Mouse (Mus musculus): ENCODE data around the gene Asic4. TPM values are rescaled to one million over a fixed set of nuclear protein-coding genes. Genes with fewer than 3 reads are reported as not detected.
A peak's percentile ranks its signal among the peaks of the same experiment; 100 is the strongest.

The Asic4 gene
- polyA plus RNA-seq (2014; fragmentation: Nextera tagmentation; extraction: Ambion mirVana), result 0.11 TPM in 2 replicates

- WGBS (ENCODE audit: insufficient replicate concordance), result 1% methylated on average over 34 of the region's 35 CpGs
- no peaks in the 10 kb centered on the region for H3K9me3 ChIP-seq (replicated peaks; ENCODE audit: control insufficient read depth, low read length)
- H3K9ac ChIP-seq (ENCODE audit: low read depth, low read length), result peak within 1 kb of the TSS; percentile 13; the same call in 1 of the 2 replicates
- peaks cover 77% of the 10 kb centered on the region for H3K27me3 ChIP-seq (ENCODE audit: control insufficient read depth, insufficient read depth, low read length)
- H3K36me3 ChIP-seq (ENCODE audit: control insufficient read depth, insufficient read depth, low read length), result no peaks in the 10 kb centered on the region
- H3K27ac ChIP-seq (ENCODE audit: low read depth, low read length), result no peak within 1 kb of the TSS
- peak within 1 kb of the TSS; percentile 37 for H3K4me3 ChIP-seq (ENCODE audit: low read depth, low read length)
- peaks cover 59% of the 10 kb centered on the region for H3K4me1 ChIP-seq (ENCODE audit: control insufficient read depth, insufficient read depth, low read length)
- no peak for ATAC-seq (replicated peaks; ENCODE audit: insufficient number of reproducible peaks, low FRiP score, low TSS enrichment)
- peak within 1 kb of the TSS; percentile 70 for H3K4me2 ChIP-seq
These were observed at the start of gene Asic4 for GRCm38 (mm10) chr1:75450314-75451005. Asic4 (plus strand) TSS chr1:75450436.

- Histone ChIP-seq H3K27me3 (ENCODE audit: control insufficient read depth, insufficient read depth, low read length) (no peaks in the 10 kb centered on the region), H3K27ac (ENCODE audit: low read depth, low read length) (peak overlapping the region; percentile 99), H3K4me1 (ENCODE audit: control insufficient read depth, insufficient read depth, low read length) (peaks cover 53% of the 10 kb centered on the region), H3K36me3 (ENCODE audit: control insufficient read depth, insufficient read depth, low read length) (peaks cover 36% of the 10 kb centered on the region), H3K9me3 (replicated peaks; ENCODE audit: control insufficient read depth, low read length) (no peaks in the 10 kb centered on the region), H3K9ac (ENCODE audit: low read depth, low read length) (peak overlapping the region; percentile 73), H3K4me2 (peak overlapping the region; percentile 72), H3K4me3 (ENCODE audit: low read depth, low read length) (peak overlapping the region; percentile 52)
- ATAC-seq (replicated peaks; ENCODE audit: insufficient number of reproducible peaks, low FRiP score, low TSS enrichment), result no peak
- 27% methylated on average over 6 of the region's 6 CpGs for WGBS (ENCODE audit: insufficient replicate concordance)
These were observed 49.6 kb upstream of the Asic4 start for GRCm38 (mm10) chr1:75400493-75401115.

GRCm38 (mm10) chr1:75405547-75405946 is 44.7 kb upstream of the Asic4 start:
- H3K27ac ChIP-seq (ENCODE audit: low read depth, low read length), result no peak overlapping the region
- peaks cover 45% of the 10 kb centered on the region for H3K4me1 ChIP-seq (ENCODE audit: control insufficient read depth, insufficient read depth, low read length)
- H3K9me3 ChIP-seq (replicated peaks; ENCODE audit: control insufficient read depth, low read length), result no peaks in the 10 kb centered on the region
- no peaks in the 10 kb centered on the region for H3K27me3 ChIP-seq (ENCODE audit: control insufficient read depth, insufficient read depth, low read length)
- 87% methylated on average over 3 of the region's 3 CpGs for WGBS (ENCODE audit: insufficient replicate concordance)
- H3K36me3 ChIP-seq (ENCODE audit: control insufficient read depth, insufficient read depth, low read length), result peaks cover 30% of the 10 kb centered on the region
- H3K4me3 ChIP-seq (ENCODE audit: low read depth, low read length), result no peak overlapping the region
- H3K4me2 ChIP-seq, result no peak overlapping the region
- no peak for ATAC-seq (replicated peaks; ENCODE audit: insufficient number of reproducible peaks, low FRiP score, low TSS enrichment)
- H3K9ac ChIP-seq (ENCODE audit: low read depth, low read length), result no peak overlapping the region

- Histone ChIP-seq H3K9me3 (replicated peaks; ENCODE audit: control insufficient read depth, low read length) (no peaks in the 10 kb centered on the region), H3K9ac (ENCODE audit: low read depth, low read length) (no peak overlapping the region), H3K27ac (ENCODE audit: low read depth, low read length) (0 out of 2 replicates have a peak overlapping the region, but pooled peaks have one; percentile 96), H3K4me3 (ENCODE audit: low read depth, low read length) (no peak overlapping the region), H3K27me3 (ENCODE audit: control insufficient read depth, insufficient read depth, low read length) (no peaks in the 10 kb centered on the region), H3K4me2 (no peak overlapping the region), H3K4me1 (ENCODE audit: control insufficient read depth, insufficient read depth, low read length) (peaks cover 39% of the 10 kb centered on the region), H3K36me3 (ENCODE audit: control insufficient read depth, insufficient read depth, low read length) (peaks cover 30% of the 10 kb centered on the region)
- ATAC-seq (replicated peaks; ENCODE audit: insufficient number of reproducible peaks, low FRiP score, low TSS enrichment), result no peak
- WGBS (ENCODE audit: insufficient replicate concordance), result 82% methylated on average over 15 of the region's 15 CpGs
These were observed 44.1 kb upstream of the Asic4 start for GRCm38 (mm10) chr1:75406173-75406572.

- Histone ChIP-seq H3K9ac (ENCODE audit: low read depth, low read length) (no peak overlapping the region), H3K27me3 (ENCODE audit: control insufficient read depth, insufficient read depth, low read length) (no peaks in the 10 kb centered on the region), H3K4me1 (ENCODE audit: control insufficient read depth, insufficient read depth, low read length) (peaks cover 33% of the 10 kb centered on the region), H3K4me2 (no peak overlapping the region), H3K4me3 (ENCODE audit: low read depth, low read length) (no peak overlapping the region), H3K9me3 (replicated peaks; ENCODE audit: control insufficient read depth, low read length) (no peaks in the 10 kb centered on the region), H3K36me3 (ENCODE audit: control insufficient read depth, insufficient read depth, low read length) (peaks cover 26% of the 10 kb centered on the region), H3K27ac (ENCODE audit: low read depth, low read length) (peak overlapping the region; percentile 96)
- 82% methylated on average over 9 of the region's 9 CpGs for WGBS (ENCODE audit: insufficient replicate concordance)
- ATAC-seq (replicated peaks; ENCODE audit: insufficient number of reproducible peaks, low FRiP score, low TSS enrichment), result no peak
These were observed 43.2 kb upstream of the Asic4 start for GRCm38 (mm10) chr1:75407056-75407455.

GRCm38 (mm10) chr1:75408210-75408609 is 42.0 kb upstream of the Asic4 start:
- no peaks in the 10 kb centered on the region for H3K9me3 ChIP-seq (replicated peaks; ENCODE audit: control insufficient read depth, low read length)
- H3K9ac ChIP-seq (ENCODE audit: low read depth, low read length), result no peak overlapping the region
- peak overlapping the region; percentile 96 for H3K27ac ChIP-seq (ENCODE audit: low read depth, low read length)
- ATAC-seq (replicated peaks; ENCODE audit: insufficient number of reproducible peaks, low FRiP score, low TSS enrichment), result peak; percentile 56; the same call in 1 of the 2 replicates
- H3K4me2 ChIP-seq, result no peak overlapping the region
- H3K4me3 ChIP-seq (ENCODE audit: low read depth, low read length), result no peak overlapping the region
- H3K27me3 ChIP-seq (ENCODE audit: control insufficient read depth, insufficient read depth, low read length), result no peaks in the 10 kb centered on the region
- H3K36me3 ChIP-seq (ENCODE audit: control insufficient read depth, insufficient read depth, low read length), result peaks cover 18% of the 10 kb centered on the region
- WGBS (ENCODE audit: insufficient replicate concordance), result 22% methylated on average over 4 of the region's 4 CpGs
- H3K4me1 ChIP-seq (ENCODE audit: control insufficient read depth, insufficient read depth, low read length), result peaks cover 28% of the 10 kb centered on the region

GRCm38 (mm10) chr1:75409950-75410349 is 40.3 kb upstream of the Asic4 start:
- Histone ChIP-seq H3K9me3 (replicated peaks; ENCODE audit: control insufficient read depth, low read length) (no peaks in the 10 kb centered on the region), H3K9ac (ENCODE audit: low read depth, low read length) (no peak overlapping the region), H3K4me1 (ENCODE audit: control insufficient read depth, insufficient read depth, low read length) (peaks cover 25% of the 10 kb centered on the region), H3K4me2 (no peak overlapping the region), H3K36me3 (ENCODE audit: control insufficient read depth, insufficient read depth, low read length) (peaks cover 12% of the 10 kb centered on the region; the same call in 1 of the 2 replicates), H3K27me3 (ENCODE audit: control insufficient read depth, insufficient read depth, low read length) (no peaks in the 10 kb centered on the region; the same call in 1 of the 2 replicates), H3K4me3 (ENCODE audit: low read depth, low read length) (no peak overlapping the region), H3K27ac (ENCODE audit: low read depth, low read length) (no peak overlapping the region; the same call in 1 of the 2 replicates)
- WGBS (ENCODE audit: insufficient replicate concordance), result 88% methylated on average over 7 of the region's 7 CpGs
- 0 out of 2 replicates have a peak, but pooled peaks have one; percentile 5 for ATAC-seq (replicated peaks; ENCODE audit: insufficient number of reproducible peaks, low FRiP score, low TSS enrichment)

GRCm38 (mm10) chr1:75412196-75412595 is 38.0 kb upstream of the Asic4 start:
- ATAC-seq (replicated peaks; ENCODE audit: insufficient number of reproducible peaks, low FRiP score, low TSS enrichment), result no peak
- Histone ChIP-seq H3K9ac (ENCODE audit: low read depth, low read length) (no peak overlapping the region), H3K27ac (ENCODE audit: low read depth, low read length) (no peak overlapping the region), H3K4me3 (ENCODE audit: low read depth, low read length) (no peak overlapping the region), H3K4me1 (ENCODE audit: control insufficient read depth, insufficient read depth, low read length) (peaks cover 21% of the 10 kb centered on the region), H3K27me3 (ENCODE audit: control insufficient read depth, insufficient read depth, low read length) (no peaks in the 10 kb centered on the region; the same call in 1 of the 2 replicates), H3K9me3 (replicated peaks; ENCODE audit: control insufficient read depth, low read length) (no peaks in the 10 kb centered on the region), H3K36me3 (ENCODE audit: control insufficient read depth, insufficient read depth, low read length) (peaks cover 20% of the 10 kb centered on the region), H3K4me2 (no peak overlapping the region)
- 85% methylated on average over 3 of the region's 3 CpGs for WGBS (ENCODE audit: insufficient replicate concordance)
